Mouse (Mus musculus) thymus, postnatal 4 days (tissue): Measurements from ENCODE around the gene Rap1a.

Experiments used
- DNase-seq: peaks from one replicate; pipeline ENCODE4 v3.0.0; 2021

Rap1a gene

GRCm38 (mm10) chr3:105686394-105687323 is 114.5 kb downstream of the Rap1a start:
- no peak for DNase-seq

- no peak for DNase-seq
These were observed 120.8 kb downstream of the Rap1a start for GRCm38 (mm10) chr3:105680346-105680745.
